Mouse (Mus musculus) left cerebral cortex, postnatal 10 days (tissue): Measurements from ENCODE around the gene Epop. TPM values are rescaled to one million over a fixed set of nuclear protein-coding genes. Genes with fewer than 3 reads are reported as not detected.
"Not testable (repeated sequence)": the region's sequence is repeated elsewhere in the genome, so short reads cannot be mapped to it uniquely, and the experiment has no call there.

Experiments
- DNase-seq, 2 experiments: peaks; one replicate each; pipeline ENCODE4 v3.0.0; 2021 to 2022; ENCODE audit warnings: low spot score in 2 of 2, mixed read lengths in 1 of 2; ENCODE audit errors: extremely low spot score in 1 of 2
- intact Hi-C: fragments of 180-260 bp; cut with DNase I; formaldehyde crosslinking; loops from one replicate; pipeline ENCODE4 v1.15.1; 2025
- total RNA-seq, 2 experiments: library from RNA; stranded (reverse); gene quantifications; 2 replicates each; pipeline ENCODE4 v1.2.3; 2021

The Epop gene
- total RNA-seq, 2 experiments from 2014 or later: 15.0 to 18.4 TPM

GRCm38 (mm10) chr11:97641668-97642067, 12.2 kb upstream of the Epop start:
- intact Hi-C loops: no loop called here
- DNase-seq: peak in 1 of 2 experiments; percentile 50

GRCm38 (mm10) chr11:97635468-97636019, 6.0 kb upstream of the Epop start:
- intact Hi-C loops: no loop called here
- no peak for DNase-seq

- intact Hi-C loops, DNase-seq: not testable (repeated sequence)
Measured at GRCm38 (mm10) chr11:97632440-97632839, 2.9 kb upstream of the Epop start.

GRCm38 (mm10) chr11:97631938-97632337, 2.4 kb upstream of the Epop start:
- DNase-seq: peak; percentile 66 to 81
- intact Hi-C loops: no loop called here

GRCm38 (mm10) chr11:97631500-97631899, 2.0 kb upstream of the Epop start:
- no peak for DNase-seq
- intact Hi-C loops: no loop called here

GRCm38 (mm10) chr11:97631046-97631445, 1.5 kb upstream of the Epop start:
- intact Hi-C loops: no loop called here
- no peak for DNase-seq

GRCm38 (mm10) chr11:97628568-97629518, 659 bp downstream of the Epop start:
- intact Hi-C loops: no loop called here
- DNase-seq: peak in 1 of 2 experiments; percentile 56

- intact Hi-C loops: no loop called here
- DNase-seq: no peak
Measured at GRCm38 (mm10) chr11:97628303-97628567, 1.3 kb downstream of the Epop start.

- no peak for DNase-seq
- intact Hi-C loops: no loop called here
Measured at GRCm38 (mm10) chr11:97627556-97628302, 1.8 kb downstream of the Epop start.

- no peak for DNase-seq
- intact Hi-C loops: no loop called here
Measured at GRCm38 (mm10) chr11:97626850-97627249, 2.7 kb downstream of the Epop start.

GRCm38 (mm10) chr11:97626431-97626830, 3.1 kb downstream of the Epop start:
- DNase-seq: no peak
- intact Hi-C loops: no loop called here

- DNase-seq: no peak
- intact Hi-C loops: no loop called here
Measured at GRCm38 (mm10) chr11:97625551-97625950, 4.0 kb downstream of the Epop start.

- intact Hi-C loops: loop anchor here (2.0 to 5.0 kb wide), 2 partner anchors 92 to 121 kb away; partner anchors contain the start of gene 4933428G20Rik
- DNase-seq: no peak
Measured at GRCm38 (mm10) chr11:97623166-97623565, 6.3 kb downstream of the Epop start.

- intact Hi-C loops: loop anchor here (2.0 to 5.0 kb wide), 2 partner anchors 92 to 120 kb away; partner anchors contain the start of gene 4933428G20Rik
- peak; percentile 66 to 82 for DNase-seq
Measured at GRCm38 (mm10) chr11:97622440-97622839, 7.1 kb downstream of the Epop start.

- intact Hi-C loops: no loop called here
- DNase-seq: peak; percentile 50 to 84
Measured at GRCm38 (mm10) chr11:97619391-97619795, 10.1 kb downstream of the Epop start.

GRCm38 (mm10) chr11:97618368-97618767, 11.1 kb downstream of the Epop start:
- intact Hi-C loops: no loop called here
- no peak for DNase-seq

GRCm38 (mm10) chr11:97615276-97615675, 14.2 kb downstream of the Epop start:
- intact Hi-C loops: no loop called here
- no peak for DNase-seq

- DNase-seq: peak; percentile 53 to 72
- intact Hi-C loops: no loop called here
Measured at GRCm38 (mm10) chr11:97611076-97611475, 18.4 kb downstream of the Epop start.

- peak; percentile 55 to 69 for DNase-seq
- intact Hi-C loops: no loop called here
Measured at GRCm38 (mm10) chr11:97609743-97610142, 19.8 kb downstream of the Epop start.
